Mouse (Mus musculus): ENCODE data around the gene Lrig3.

GRCm38 (mm10) chr10:126056881-126057280 lies 90.9 kb downstream of the Lrig3 start:
- TF ChIP-seq EP300 (IDR thresholded peaks at IDR 0.05; ENCODE audit: low read depth) (no peak), CTCF (IDR thresholded peaks at IDR 0.05; ENCODE audit: low read depth) (no peak)
